Mouse (Mus musculus) forebrain, embryonic 16.5 days (tissue): Measurements from ENCODE around the gene She. TPM values are rescaled to one million over a fixed set of nuclear protein-coding genes. Genes with fewer than 3 reads are reported as not detected.

Experiments used
- ATAC-seq: fragments of 200-750 bp; cut with Nextera tagmentation; 2 replicates; pipeline ENCODE4 v1.8.0; 2017; ENCODE audit warnings: mild to moderate bottlenecking, moderate library complexity
- H3K27ac ChIP-seq: fragments of 300-500 bp; sonication (generic); 2 replicates; pipeline ENCODE4 v1.5.1; 2014; ENCODE audit warnings: low read length, control low read depth
- H3K27me3 ChIP-seq: fragments of 300-500 bp; sonication (generic); replicated peaks from 2 replicates; pipeline ENCODE4 v1.6.1; 2014; ENCODE audit warnings: low read length; ENCODE audit not compliant: control insufficient read depth, insufficient read depth
- H3K36me3 ChIP-seq: fragments of 300-500 bp; sonication (generic); 2 replicates; pipeline ENCODE4 v1.6.1; 2014; ENCODE audit not compliant: control insufficient read depth, insufficient read depth
- H3K4me1 ChIP-seq: fragments of 300-500 bp; sonication (generic); replicated peaks from 2 replicates; pipeline ENCODE4 v1.6.1; 2014; ENCODE audit warnings: low read length; ENCODE audit not compliant: control insufficient read depth, insufficient read depth
- H3K4me2 ChIP-seq: fragments of 300-500 bp; sonication (generic); 2 replicates; pipeline ENCODE4 v1.6.1; 2014; ENCODE audit warnings: mild to moderate bottlenecking, low read length, control low read depth
- H3K4me3 ChIP-seq: fragments of 300-500 bp; sonication (generic); replicated peaks from 2 replicates; pipeline ENCODE4 v1.5.1; 2014; ENCODE audit warnings: mild to moderate bottlenecking, low read length, control low read depth
- H3K9ac ChIP-seq: fragments of 300-500 bp; sonication (generic); replicated peaks from 2 replicates; pipeline ENCODE4 v1.6.1; 2014; ENCODE audit warnings: low read depth, low read length, control low read depth
- H3K9me3 ChIP-seq: fragments of 300-500 bp; sonication (generic); 2 replicates; pipeline ENCODE4 v1.6.1; 2016; ENCODE audit warnings: low read length; ENCODE audit not compliant: control insufficient read depth
- WGBS: fragments of 180-500 bp; shearing (Covaris S2); extraction: QIAGEN DNeasy Blood & Tissue Kit; methylation state at CpG from one replicate; pipeline ENCODE4 v1.1.7; 2014; 5-methylcytosine and 5-hydroxymethylcytosine counted together
- polyA plus RNA-seq: library from polyadenylated mRNA; unstranded; fragments of >200 nt; fragmentation: Nextera tagmentation; extraction: Ambion mirVana; gene quantifications from 2 replicates; pipeline ENCODE4 v1.2.1, GENCODE M21; 2015

Gene She
- polyA plus RNA-seq, 1 experiment from 2014 or later = 1.4 TPM

DNA sequence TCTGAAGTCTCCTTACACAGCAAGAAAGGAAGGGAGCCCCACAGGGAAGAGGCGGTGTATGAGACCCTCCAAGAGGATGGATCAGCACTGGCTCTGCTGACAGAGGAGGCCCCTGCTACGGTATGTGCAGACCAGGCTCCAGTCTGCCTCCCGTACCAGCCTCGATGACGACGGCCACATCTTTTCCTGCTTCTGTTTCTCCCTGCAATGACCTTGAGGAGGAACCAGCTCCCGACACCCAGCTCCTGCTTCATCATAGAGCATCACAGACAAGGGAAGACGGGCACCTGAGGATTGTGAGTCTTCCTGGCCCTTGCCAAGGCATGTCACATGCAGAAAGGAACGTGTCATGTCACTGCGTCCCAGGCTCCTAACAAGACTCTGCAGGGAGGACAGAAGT lies 66.8 kb downstream of the She start:
- H3K4me3 ChIP-seq = no peak overlapping the region
- ATAC-seq = no peak
- H3K36me3 ChIP-seq = no peaks in the 10 kb centered on the region
- no peaks in the 10 kb centered on the region for H3K27me3 ChIP-seq
- H3K4me2 ChIP-seq = no peak overlapping the region
- WGBS = 79% methylated on average over 10 of the region's 10 CpGs
- H3K9me3 ChIP-seq = no peaks in the 10 kb centered on the region
- H3K4me1 ChIP-seq = no peaks in the 10 kb centered on the region
- H3K27ac ChIP-seq = no peak overlapping the region
- H3K9ac ChIP-seq = no peak overlapping the region

DNA sequence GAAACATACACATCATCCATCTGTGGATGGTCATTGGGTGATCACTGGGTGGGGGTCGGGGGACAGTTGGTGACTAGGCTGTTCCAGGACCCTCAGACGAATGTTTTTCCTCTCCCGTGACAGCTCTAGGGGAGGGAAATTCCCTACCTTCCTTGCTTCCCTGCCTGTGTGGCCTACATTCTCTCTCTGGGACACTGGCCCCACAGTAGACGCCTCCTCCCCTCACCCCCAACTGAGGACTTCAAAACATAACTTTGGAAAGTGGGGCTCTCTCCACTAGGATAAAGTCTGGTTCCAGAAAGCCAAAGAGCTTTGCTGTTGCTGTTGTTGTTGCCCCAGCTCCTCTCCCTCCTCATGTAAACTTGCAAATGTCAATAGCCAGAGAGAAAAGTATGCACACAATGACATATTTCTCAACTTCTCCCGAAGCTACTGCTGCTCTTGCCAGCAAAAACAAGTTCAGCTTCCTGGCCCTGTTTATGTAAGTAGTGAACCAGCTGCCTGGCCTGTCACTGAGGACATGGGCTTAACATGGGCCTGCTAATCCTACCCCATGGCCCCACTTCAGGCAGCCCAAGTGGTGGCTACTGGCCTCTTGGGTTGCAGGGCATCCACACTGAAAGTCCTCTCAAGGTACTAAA lies 67.8 kb downstream of the She start:
- H3K9me3 ChIP-seq = no peaks in the 10 kb centered on the region
- no peak for ATAC-seq
- H3K27me3 ChIP-seq = no peaks in the 10 kb centered on the region
- 71% methylated on average over 5 of the region's 5 CpGs for WGBS
- H3K27ac ChIP-seq = no peak overlapping the region
- H3K4me2 ChIP-seq = no peak overlapping the region
- no peaks in the 10 kb centered on the region for H3K36me3 ChIP-seq
- no peak overlapping the region for H3K9ac ChIP-seq
- no peak overlapping the region for H3K4me3 ChIP-seq
- no peaks in the 10 kb centered on the region for H3K4me1 ChIP-seq

GRCm38 (mm10) chr3:89899511-89899908 lies 68.3 kb downstream of the She start:
- Histone ChIP-seq H3K4me3 (no peak overlapping the region), H3K4me2 (no peak overlapping the region), H3K27me3 (no peaks in the 10 kb centered on the region), H3K4me1 (no peaks in the 10 kb centered on the region), H3K27ac (no peak overlapping the region), H3K9me3 (no peaks in the 10 kb centered on the region), H3K9ac (no peak overlapping the region), H3K36me3 (no peaks in the 10 kb centered on the region)
- WGBS = 76% methylated on average over 8 of the region's 8 CpGs
- no peak for ATAC-seq

DNA sequence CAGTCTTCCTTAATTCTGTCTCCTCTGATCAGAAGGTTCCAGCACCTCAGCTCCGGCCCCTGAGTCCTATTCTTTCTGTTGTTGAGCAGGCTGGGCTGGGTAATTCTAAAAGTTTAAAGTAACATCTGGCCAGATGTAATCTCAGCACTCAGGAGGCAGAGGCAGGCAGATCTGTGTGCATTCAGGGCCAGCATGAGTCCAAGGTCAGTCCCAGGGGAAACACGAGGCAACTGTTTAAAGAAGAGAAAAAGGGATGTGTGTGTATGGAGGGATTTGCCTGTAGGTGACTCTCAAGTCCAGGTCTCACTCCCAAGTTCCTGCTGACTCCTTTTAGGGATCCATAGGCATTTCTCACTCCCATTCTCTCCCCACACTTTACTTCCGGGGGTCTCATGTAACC lies 76.7 kb downstream of the She start:
- H3K4me2 ChIP-seq = no peak overlapping the region
- no peak overlapping the region for H3K27ac ChIP-seq
- H3K27me3 ChIP-seq = peaks cover 11% of the 10 kb centered on the region; the same call in 1 of the 2 replicates
- H3K4me1 ChIP-seq = peaks cover 3% of the 10 kb centered on the region
- no peak overlapping the region for H3K4me3 ChIP-seq
- no peak overlapping the region for H3K9ac ChIP-seq
- no peaks in the 10 kb centered on the region for H3K36me3 ChIP-seq
- WGBS = 94% methylated on average over 3 of the region's 3 CpGs
- ATAC-seq = no peak
- H3K9me3 ChIP-seq = no peaks in the 10 kb centered on the region

Other genes starting within 250 kb of the She start
- gene Adar, start 116.3 kb upstream of the She start, polyA plus RNA-seq = 30.0 and 33.4 TPM in 2 replicates
- gene Chrnb2, start 66.7 kb upstream of the She start, polyA plus RNA-seq = 27.7 and 29.5 TPM in 2 replicates
- 11.3 TPM in 2 replicates for gene Ube2q1, start 57.8 kb upstream of the She start, polyA plus RNA-seq
- 0.54 and 0.88 TPM in 2 replicates for gene Il6ra, start 81.8 kb downstream of the She start, polyA plus RNA-seq
- gene Atp8b2, start 132.1 kb downstream of the She start, polyA plus RNA-seq = 11.0 and 14.1 TPM in 2 replicates
- gene Hax1, start 167.4 kb downstream of the She start, polyA plus RNA-seq = 134 and 145 TPM in 2 replicates
- 220 and 232 TPM in 2 replicates for gene 4933434E20Rik, start 220.3 kb downstream of the She start, polyA plus RNA-seq
- 146 and 158 TPM in 2 replicates for gene Ubap2l, start 221.3 kb downstream of the She start, polyA plus RNA-seq
- gene Tpm3, start 241.3 kb downstream of the She start, polyA plus RNA-seq = 471 and 509 TPM in 2 replicates